Mouse (Mus musculus) MEL-GATA-1-ER (cell line): ENCODE results near the gene Cabp7.

ENCODE experiments used
- DNase-seq: peaks from one replicate; pipeline ENCODE4 v3.0.0-alpha.2; 2012; ENCODE audit warnings: low read depth; ENCODE audit errors: extremely low read depth

The Cabp7 gene

DNA sequence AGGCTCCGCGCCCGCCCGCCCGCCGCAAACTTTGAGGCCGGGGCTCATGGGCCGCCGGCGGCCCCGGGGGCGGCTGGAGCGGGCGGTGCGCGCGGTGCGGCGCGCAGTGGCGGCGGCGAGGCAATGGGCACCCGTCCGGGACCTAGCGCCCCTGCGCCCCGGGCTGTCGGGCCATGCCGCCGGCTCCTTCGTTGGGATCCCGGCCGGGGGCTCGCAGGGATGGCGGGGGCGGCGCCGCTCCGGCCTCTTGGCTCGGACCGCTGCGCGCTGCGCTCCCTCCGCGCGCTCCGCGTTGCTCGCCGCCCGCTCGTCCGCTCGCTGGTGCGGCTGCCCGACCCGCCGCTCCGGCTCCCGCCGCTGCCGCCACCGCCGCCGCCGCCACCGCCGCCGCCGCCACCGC, at the start of gene Cabp7:
Gene Cabp7, minus strand, starts transcription at position 46 of the 400 bp plus-strand sequence.
- DNase-seq, result no peak

DNA sequence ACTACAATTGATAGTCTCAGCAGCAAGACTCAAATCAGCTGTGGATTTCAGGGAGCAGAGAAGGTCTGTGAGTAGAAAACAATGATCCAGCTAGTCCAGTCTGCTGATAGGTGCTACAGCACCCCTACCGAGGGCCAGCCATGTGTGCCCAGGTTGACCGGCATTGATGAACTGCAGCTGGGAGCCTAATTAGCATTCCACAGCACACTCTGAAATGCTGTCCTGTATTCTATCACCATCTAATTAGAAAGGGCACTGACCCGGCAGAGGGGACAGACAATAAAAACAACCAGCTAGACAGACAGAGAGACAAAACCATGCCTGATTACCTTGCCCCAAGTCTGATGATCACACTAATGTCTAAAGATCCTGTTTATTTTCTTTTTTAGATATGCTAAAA, 46.4 kb upstream of the Cabp7 start:
- DNase-seq, result no peak

DNA sequence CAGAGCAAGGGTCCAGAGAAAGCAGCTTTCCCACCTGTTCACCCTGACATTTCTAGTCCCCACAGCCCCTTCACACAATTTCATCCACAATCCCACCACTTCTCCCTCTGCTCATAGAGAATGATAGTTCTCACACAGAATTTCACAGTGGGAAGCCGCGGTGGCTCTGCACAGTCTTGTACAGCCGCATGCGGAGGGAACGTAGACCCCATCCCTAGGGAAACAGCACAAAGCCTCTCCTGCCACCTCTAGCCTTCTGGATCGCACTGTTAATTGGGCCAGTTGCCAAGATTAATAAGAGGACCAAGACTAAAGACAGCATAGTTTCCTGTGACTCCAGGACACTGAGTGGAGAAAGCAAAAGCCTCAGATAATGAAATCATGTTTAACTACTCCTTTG, 45.0 kb upstream of the Cabp7 start:
- no peak for DNase-seq

DNA sequence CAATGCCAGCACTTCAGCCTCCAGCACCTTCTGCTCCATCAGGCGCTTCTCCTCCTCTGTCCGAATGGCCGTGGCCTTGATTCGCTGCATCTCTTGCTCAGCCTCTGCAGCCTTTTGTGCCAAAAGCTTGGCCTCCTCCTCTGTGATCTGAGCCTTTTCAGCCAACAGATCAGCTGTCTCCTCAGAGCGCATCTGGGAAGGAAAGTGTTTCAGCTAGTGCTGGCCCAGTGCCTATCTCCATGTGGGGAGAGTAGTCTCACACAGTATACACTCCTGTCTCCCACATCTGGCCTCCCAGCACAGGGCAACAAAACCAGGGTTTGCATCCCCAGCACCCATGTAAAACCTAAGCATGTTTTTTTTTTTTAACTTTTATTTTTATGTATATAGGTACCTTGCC, 43.1 kb upstream of the Cabp7 start:
- DNase-seq, result no peak

DNA sequence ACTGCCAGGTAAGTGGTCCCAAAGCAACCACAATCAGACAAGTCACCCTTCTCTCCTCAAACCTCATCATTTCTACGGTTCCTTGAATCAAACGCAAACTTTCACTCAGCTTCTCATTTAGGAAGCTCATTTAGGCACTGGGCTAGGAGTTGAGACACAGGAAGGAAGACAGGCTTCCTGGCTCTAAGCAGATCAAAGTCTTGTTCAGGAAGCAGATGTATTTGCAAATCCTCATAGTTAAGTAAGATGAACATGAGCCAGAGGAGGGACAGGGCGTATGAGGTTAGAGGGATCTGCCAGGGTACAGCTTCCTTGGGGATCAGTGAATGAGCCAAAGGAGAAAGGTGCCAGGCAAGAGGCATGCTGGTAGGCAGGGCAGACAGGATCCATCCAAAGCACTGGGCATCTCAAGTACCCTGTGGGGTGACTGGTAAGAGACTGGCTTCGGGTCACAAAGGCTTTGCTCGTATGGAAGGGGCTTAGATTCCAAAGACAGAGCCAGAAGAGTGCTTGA, 38.1 kb upstream of the Cabp7 start:
- no peak for DNase-seq

DNA sequence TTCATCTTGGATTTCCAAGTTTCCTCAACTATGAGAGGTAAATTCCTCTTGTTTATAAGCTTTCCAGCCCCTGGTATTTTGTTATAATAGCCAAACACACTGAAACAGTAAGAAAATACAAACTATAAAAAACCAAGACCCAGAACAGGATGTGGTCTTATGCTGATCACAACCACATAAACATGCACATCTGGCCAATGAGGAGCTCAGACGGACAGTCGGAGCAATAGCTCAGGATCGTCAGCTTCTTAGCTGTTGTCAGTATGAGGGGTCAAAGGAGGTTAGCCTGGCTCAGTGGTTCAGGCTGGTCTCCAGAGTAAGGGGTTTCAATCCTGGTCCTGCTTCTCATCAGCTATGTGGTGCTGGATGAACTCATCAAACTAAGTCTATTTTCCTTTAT, 36.5 kb upstream of the Cabp7 start:
- no peak for DNase-seq

DNA sequence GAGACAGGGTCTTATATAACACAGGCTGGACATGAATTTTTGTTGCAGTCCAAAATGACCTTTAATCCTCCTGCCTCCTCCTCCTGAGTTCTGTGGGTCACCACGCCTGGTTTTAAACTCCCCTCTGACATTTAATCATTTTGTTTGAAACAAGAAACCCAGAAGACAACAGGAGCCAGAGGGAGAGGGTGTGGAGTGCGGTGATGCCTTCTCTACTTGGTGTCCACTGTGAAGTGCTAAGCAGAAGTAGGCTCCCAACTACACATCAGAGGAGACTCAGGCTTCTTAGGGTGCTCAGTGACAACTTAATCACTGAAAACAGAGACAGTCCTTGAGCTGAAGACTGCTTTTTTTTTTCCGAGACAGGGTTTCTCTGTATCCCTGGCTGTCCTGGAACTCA, 34.3 kb upstream of the Cabp7 start:
- no peak for DNase-seq

DNA sequence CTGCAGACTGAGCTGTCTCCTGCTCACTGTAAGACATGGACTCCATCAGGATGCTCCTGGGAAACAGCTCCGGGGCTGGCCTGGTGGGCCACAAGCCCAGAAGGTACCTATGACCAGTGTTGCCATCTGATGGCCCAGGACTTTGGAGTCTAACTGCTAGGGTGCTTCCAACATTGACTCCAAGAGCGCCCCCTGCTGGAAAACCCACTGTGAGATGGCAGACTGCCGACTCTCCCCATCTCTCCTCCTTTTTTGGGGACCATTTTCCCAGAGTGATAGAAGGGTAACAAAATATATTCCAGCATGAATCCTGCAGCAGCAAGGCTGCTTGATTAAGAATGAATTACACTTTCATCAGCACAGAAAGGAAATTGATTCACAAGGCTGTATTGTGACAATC, 26.3 kb upstream of the Cabp7 start:
- DNase-seq, result peak; percentile 17

DNA sequence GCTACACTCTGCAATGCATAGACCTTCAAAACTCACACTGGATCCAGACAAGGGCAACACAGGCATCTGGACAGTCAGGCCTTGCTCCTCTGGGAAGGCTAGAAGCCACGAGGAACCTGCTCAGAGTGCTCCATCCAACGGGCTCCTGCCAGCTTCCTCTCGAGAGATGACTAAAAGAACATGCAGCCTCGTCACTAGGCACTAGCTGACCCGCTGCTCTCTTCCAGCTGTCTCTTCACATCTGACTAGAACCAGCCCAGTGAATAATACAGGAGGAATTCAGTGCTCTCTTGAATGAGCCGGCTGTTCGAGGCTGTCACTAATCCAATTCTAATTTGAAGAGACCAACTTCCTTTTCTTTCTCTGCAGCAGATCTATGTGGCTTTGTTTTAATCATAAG, 25.2 kb upstream of the Cabp7 start:
- no peak for DNase-seq

DNA sequence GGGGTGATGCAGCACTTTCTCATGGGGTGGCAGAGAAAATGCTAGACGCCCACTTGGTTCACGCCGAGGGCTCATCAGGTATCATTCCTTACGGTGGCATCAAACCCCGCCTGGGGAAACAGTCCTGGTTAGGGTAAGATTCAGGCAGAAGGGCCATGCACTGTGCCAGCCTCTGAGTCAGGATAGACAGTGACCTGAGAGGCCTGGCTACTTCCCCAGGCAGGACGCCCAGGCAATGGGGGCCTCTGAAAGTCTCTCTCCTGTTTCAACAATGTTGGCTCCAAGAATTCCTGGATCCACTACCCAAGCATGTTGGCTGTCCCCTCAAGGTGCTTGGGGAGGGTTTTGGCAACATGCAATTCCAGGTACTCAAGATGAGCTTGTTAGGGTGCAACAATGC, 23.3 kb upstream of the Cabp7 start:
- no peak for DNase-seq

DNA sequence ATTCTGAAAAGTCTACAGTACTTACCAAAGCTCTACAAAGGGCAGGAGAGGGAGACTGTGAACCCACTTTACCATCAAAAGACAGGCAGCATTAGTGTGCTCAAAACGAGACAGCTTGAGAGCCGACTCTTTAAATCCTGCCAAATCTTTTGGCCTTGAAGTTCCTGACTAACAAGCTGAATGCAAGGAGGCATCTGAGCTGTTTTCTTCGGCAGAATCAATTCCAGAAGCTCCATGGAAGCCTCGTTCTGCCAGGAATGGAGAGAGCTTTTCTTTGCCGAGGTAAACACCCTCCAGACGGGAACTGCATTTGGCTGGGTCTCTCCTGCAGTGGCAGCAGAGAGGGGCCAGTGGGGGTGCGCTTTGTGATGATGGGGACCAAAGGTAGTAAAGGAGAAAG, 22.7 kb upstream of the Cabp7 start:
- no peak for DNase-seq

DNA sequence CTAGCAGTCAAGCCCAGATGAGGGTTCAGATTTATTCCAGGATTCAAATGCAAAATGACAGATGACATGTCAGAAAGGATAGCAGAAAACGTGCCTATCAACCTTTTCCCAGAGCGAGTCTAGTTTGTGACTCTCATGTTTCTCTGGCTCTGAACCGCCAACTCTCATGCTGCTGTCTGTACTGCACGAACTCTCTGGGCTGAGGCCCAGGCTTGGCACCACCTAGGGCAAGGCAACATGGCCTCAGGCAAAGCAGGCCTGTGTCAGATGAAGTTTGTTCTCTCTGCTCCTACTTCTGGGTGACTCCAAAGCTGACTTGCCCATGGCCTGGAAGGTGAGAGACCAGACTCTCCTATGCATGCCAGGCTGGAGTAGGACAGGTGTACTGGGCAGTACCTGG, 21.8 kb upstream of the Cabp7 start:
- no peak for DNase-seq

DNA sequence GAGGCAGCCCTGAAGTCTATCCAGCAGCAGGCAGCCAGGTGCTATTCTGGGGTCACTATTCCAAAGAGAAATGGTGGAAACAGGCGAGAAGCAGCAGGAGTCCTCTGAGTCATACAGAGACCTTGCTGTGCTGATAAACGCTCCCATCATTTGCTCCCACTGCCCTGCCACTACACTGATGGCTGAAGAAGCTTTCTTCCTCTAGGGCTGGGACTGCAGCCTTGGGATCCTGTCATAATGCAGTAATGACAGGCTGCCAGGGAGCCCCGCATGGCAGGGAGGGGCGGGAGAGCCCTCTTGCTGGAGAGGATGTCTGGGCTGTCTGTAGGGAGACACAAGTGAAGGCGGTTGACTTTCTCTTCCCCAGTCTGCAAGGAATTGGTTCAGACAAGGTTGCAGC, 17.9 kb upstream of the Cabp7 start:
- no peak for DNase-seq

DNA sequence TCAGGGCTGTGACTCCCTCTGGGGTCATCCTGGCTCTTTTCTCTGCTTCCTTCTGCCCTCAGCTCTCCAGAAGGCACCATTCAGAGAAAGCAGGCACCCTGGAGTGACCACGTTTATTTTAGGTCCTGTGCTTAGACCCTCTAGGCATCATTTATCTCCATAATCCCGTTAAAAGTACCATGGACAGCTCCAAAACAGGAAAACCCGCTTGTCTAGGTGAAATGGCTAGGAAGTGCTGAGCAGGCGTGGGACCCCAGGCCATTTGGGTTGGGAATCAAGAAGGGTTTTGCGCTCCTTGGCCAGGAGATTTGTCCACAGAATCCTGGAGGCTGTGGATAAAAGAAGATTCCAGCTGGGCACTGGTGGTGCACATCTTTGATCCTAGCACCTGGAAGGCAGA, 17.1 kb upstream of the Cabp7 start:
- no peak for DNase-seq

DNA sequence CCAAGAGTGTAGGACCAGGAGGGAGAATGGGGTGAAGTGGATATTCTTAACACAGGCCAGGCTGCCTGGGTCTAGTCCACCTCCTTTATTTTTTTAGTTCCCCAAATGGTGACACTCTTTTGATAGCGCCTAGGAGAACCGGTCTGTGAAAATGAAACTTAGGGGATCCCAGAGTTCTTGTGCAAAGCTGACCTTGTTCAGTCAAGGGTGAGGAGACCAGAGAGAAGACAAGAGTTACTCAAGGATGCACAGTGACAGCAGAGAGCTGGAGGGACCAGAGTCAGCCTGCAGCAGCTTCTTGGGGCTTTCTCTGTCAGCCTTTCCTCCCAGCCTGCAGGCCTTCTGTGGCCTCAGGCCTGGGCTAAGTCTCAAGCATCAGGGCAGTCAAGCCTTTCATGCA, 15.9 kb upstream of the Cabp7 start:
- no peak for DNase-seq

DNA sequence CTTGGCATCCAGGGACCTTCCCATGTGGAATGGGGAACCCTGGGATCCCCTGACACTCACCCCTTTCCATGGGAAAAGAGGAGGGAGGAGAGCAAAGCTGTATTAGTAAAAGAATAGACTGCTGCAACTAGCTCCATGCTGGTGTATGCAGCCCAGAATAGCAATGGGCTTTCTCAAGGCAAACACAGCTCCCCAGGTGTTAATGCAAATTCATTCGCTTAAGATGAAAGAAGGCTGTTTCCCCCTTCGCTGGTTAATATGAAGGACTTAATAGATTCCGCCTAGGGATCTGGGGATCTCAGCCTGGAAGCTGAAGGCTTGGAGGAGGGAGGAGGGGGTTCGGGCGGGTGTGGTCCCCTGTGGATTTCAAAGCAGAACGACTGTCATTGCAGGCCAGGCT, 15.4 kb upstream of the Cabp7 start:
- DNase-seq, result no peak

DNA sequence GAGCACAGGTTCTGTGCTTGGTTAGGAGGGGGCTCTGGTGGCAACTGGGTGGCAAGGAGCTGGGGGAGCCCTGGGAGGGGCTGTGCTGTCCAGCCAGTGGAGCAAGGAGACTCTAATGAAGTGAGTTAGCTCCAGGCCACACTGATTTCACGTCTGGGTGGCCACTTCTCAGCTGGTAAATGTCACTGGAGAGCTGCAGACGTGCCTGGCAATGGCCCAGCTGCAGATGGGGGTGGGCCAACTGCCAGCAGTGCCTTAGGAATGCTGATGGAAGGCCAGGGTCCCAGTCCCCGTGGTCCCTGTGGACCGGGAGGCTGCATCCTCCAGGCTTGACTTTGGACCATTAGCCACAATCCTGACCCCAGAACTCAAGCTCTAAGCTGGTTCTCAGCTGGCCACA, 13.9 kb upstream of the Cabp7 start:
- no peak for DNase-seq

DNA sequence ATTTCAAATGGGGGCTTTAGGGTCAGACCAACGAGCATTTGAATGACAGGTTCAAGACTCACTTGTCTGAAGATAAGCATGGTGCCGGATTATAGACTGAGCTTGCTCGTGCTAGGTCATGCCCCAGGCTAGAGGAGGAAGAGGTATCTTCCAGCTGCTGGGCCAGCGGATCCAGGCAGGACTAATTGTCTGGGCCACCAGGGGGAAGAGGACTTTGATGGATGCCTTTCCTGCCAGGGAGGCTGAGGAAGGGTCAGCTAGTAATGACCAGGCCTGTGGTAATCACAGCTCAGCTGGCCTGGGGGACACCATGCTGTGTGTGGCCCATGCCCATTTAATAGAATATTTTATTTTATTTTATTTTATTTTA, 11.2 kb upstream of the Cabp7 start:
- no peak for DNase-seq

DNA sequence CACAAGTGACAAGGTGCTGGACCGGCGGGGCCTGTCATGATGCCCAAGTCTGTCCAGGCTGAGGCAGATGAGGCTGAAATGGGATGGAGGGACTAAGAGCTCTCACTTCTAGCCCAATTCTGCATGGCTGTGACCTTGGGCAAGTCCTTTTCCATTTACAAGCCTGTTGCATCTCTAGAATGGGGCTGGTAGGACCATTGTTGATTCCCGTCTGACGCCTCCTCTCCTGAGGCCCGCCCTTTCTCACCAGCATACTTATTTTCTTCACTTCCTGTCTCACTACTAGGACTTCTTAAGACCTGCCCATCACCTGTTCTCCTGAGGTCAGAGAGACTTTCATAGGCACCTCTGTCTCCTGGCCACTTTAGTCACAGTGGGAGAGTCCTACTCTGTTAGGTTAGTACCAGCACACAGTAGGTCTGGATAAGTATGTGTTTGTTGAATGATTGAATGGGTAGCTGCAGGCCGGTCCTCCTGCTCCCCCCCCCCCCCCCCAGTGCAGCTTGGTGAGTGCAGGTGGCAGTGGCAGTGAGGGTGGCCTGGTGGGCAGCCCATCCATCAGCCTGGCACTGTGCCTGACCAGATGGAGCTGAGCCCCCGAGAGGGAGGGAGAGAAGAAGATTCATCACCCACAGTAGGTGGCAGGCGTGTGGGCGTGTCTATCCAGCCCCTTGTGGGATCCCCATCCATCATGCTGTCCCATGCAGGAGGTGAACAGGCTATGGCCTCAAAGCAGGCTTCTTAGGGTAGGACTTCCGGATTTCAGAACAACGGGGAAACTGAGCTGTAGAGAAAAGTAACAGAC, 10.6 kb upstream of the Cabp7 start:
- DNase-seq, result no peak

DNA sequence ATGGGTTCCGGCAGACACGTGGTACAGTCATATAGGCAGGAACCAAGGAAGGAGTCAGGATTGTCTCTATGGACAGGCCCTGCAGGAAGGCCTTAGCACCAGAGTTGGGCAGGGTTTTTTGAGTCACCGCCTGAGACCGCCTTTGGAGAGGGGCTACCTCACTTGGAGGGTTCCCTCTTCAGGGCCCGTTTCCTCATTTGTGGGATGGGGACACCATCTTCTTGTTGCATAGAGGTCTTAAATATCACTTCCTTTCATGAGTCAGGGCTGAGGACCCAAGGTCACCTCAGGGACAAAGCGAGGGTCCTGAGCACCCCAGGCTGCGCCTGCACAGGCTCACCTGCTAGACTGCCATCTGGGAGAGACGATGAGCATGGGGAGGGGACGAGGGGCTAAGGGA, 9.9 kb upstream of the Cabp7 start:
- no peak for DNase-seq

DNA sequence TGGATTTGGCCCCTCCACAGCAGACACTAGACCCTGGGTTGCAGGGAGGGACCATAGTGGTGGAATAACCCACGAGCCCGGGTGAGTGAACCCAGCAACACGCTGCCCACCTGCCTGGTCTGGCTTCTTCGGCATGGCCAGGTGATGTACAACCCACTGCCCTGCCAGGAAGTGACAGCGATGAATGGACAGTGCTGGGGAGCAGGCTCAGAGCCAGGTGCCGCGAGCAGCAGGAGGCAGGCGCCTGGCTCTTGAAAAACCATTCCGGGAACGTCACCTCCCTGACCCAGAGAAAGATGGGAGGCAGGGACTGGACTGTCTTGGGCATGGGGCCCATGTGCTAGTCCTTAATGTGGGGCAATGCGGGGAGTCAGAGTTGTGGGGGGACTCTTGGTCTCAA, 8.3 kb upstream of the Cabp7 start:
- DNase-seq, result no peak

DNA sequence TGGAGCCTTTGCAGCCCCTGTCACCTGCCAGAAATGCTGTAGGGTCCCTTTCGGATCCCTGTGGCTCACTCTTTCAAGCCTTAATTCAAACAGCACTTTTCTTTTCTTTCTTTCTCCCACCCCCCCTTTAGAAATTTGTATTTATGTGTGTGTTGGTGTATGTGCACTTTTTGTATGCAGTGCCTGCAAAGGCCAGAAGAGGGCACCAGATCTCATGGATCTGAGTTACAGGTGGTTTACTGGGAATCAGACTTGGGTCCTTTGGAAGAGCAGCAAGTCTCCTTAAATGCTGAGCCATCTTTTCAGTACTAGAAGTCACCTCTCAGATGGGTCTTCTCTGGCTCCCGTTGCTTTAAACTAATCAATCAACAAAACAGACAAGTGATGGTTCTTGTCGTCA, 7.5 kb upstream of the Cabp7 start:
- DNase-seq, result no peak

DNA sequence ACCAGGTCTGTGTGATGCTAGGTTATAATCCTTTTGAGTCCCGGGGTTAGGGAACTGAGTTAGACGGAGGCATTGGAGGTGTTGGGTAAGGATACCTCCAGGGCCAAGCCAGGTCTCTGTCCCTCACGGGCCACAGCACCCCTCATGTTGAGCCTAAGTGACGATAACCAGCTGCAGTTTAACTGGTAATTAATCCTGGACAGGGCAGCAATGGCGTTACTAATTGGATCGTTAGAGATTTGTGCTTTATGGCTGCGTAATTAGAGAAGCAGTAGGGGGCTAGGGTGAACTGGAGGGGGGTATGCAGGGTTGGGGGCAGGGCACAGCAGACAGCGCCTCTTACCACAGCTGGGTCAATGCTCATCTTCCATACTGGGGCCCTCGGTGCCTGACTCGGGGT, 6.3 kb upstream of the Cabp7 start:
- no peak for DNase-seq

DNA sequence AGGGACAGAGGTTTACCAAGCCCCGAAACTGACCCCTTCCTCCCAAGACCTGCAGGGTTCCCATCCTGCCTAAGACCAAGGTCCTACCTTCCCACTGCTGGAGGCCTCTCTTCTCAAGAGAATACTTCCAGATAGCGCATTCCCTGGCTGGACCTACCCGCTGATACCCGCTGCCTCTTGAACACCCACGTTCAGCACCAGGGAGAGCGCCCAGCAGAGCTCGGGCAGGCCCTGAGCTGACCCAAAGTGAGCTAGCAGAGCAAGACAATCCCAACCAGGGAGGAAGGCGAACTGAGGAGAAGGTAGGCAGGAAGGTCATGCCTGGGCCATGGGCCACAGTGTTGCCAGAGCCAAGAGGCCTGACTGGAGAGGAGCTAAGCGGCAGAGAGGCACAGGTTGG, 3.7 kb upstream of the Cabp7 start:
- DNase-seq, result peak; percentile 12
